Mouse (Mus musculus): ENCODE data around the gene Rnf216.
"Not testable (repeated sequence)": the region's sequence is repeated elsewhere in the genome, so short reads cannot be mapped to it uniquely, and the experiment has no call there.

The Rnf216 gene

DNA sequence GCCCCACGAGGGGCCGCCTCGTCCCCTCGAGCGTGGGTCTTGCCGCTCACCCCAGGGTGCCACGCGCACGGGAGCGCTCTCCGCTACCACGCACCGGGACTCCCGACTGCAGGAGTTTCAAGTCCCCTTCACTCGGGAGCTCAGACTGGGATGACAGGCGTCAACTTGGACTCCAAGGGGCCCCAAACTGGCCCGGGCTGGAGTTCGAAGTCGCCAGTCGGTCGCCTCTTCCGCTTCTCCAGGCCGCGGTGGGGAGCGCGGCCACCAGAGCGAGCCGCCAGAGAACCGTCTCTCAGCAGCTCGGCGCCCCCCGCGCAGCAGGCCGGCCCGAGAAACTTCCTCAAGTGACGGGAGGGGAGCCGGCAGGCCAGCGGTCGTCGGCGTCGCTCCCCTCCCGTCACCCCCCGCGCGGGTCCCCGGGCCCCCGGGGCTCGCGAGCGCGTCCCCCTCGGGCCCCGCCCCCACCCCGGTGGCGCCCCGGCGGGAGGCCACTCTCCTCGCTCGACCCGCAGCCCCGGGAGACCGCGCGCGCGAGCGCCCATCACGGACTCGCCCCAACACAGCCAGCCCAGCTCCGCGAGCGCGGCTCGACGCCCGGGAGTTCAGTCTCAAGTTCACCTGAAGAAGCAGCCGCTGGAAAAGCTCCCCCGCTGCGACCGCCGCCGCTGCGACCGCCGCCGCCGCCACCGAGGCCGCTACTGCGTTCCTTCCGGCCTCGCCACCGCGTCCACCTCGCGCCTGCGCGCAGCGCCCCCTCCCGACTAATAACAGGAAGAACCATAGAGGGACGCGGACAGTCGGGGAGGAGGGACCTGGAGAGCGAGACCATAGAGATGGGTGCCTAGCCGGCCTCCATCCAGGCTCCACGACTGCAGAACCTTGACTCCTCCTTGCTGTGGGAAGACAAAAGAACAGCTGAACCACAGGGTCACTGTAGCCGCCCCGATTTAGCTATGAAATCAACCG lies at the start of gene Rnf216:
Gene Rnf216, minus strand, starts transcription at position 714 of the 966 bp plus-strand sequence.
- peak; percentile 94 to 95 for DNase-seq

DNA sequence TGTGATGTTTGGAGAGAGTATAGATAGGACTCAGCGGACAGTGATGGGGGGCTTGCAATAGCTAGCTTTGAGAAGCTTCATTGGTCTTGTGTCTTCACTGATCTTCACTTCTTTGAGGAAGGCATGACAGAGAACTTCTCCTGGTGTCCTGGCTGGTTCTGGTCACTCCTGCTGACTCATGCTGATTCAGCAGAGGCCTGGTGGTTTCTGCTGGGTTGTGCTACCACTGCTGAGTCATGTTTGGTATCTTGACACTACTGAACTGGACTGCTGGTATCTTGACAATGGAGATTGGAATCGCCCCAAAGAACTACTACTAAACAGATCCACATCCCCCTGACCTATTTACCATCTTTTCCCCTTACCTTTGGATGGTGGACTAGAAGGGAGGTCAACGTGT lies 42.7 kb upstream of the Rnf216 start:
- no peak for DNase-seq

DNA sequence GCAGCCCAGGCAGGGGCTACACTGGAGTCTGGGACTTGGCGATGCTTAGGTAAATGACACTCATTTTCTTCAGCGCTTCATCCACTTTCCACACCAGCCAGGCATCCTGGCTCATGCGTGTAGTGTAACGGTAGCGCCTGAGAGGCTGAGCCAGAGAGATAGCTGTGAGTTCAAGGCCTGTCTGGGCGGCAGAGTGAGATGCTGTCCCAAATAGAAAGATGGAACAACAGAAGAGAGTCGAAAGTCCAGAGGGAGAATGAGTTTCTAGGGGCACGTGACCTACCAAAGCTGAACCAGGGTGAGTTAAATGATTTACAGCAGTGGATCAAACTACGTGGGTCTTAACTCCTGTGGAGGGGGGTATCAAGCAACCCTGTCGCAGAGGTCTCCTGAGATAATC lies 41.0 kb upstream of the Rnf216 start:
- DNase-seq = no peak

DNA sequence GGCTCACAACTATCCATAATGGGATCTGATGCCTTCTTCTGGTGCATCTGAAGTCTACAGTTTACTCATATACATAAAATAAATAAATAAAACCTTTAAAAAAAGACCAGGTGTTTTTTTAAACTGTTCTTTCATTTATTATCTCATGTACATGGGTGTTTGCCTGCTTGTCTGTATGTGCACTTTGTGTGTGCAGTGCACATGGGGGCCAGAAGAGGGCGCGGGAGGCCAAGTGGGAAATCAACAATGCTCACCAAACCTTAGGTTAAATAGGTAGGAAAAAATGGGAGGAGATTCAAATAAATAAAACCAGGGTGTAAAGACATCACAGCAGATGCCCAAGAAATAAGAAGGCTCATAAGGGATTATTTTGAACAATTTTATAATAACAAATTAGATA lies 37.2 kb upstream of the Rnf216 start:
- DNase-seq = no peak

DNA sequence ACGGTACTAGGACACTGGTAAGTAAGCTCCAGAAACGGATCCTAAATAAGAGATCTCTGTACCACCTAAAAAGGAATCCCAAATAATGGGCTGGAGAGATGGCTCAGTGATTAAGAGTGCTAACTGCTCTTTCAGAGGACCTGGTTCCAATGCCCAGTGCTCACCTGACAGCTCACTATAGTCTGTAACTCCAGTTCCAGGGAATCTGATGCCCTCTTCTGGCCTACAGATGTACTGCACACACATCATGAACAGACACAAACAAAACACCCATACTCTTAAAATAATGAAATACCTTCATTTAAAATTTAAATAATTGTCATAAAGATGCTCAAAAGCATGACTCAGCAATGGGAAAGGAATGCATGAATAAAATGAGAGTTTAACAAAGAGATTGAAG lies 36.7 kb upstream of the Rnf216 start:
- no peak for DNase-seq

DNA sequence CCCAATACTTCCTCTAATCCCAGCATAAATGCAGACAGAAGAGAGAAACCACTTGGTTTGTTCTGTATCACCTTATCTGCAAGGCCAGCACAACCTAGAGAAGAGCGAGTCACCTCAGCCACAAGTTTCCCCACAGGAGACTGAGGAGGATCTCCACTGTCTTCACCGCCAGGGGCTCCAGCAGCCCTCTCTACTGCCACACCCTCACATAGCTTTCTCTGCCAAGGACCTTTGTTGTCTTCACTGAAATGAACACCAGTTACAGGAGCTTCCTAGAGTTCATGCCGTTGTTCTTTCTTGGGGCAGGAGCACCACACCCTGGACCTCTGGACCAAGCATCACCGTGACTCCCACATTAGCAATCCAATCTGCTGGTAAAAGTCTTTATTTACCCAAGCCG lies 35.9 kb upstream of the Rnf216 start:
- no peak for DNase-seq

DNA sequence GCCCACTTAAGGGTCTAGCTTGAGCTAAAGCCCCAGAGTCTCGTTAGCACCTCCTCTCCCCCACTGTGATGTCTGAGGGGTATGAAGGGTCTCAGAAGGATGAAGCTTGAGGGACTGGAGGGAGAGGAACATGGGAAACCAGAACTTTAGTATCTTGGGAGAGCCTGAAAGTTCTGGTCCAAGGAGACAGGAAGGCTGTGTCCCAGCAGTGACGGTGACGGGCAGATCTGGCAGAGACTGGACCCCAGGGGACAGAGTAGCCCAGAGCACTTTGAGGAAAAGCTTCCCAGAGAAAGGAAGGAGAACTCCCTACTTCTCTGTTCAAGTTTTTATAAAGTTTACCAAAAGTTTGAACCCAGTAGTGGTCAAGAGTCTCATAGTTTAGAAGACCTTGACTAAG lies 34.7 kb upstream of the Rnf216 start, which contains the start of gene Olfr718-ps1:
Gene Olfr718-ps1, minus strand, starts transcription at position 101 of the 400 bp plus-strand sequence.
- DNase-seq = no peak

DNA sequence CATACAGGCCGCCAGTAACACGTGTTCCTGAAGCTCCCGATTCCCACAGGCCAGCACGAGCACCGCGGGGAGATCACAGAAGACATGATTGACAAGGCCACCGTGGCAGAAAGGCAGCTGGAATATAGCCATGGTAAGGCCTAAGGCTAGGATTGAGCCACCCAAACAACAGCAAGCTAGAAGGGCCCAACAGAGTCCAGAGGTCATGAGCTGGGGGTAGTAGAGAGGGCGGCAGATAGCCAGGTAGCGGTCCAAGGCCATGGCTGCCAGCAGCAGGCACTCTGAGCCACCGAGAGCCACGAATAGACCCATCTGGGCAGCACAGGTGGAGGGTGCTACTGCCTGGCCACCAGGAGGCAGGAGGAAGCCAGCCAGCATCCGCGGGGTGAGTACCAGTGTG lies 24.8 kb upstream of the Rnf216 start:
- no peak for DNase-seq

DNA sequence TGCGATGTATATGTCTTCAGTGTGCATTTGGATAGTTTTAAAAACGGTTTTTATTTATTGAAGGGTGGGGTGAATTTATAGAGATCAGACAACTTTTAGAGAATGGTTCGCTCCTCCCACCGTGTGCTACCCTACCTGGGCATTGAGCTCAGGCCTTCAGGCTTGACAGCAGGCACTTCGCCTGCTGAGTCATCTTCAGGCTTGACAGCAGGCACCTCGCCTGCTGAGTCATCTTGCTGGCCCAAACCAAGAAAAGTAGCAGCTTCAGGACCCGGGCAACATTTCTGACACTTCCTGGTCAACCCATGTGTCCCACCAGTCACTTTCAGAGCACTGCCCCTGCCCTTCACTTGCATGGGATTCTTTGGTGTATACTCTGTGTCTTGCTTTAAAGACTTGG lies 22.2 kb upstream of the Rnf216 start:
- DNase-seq = no peak

DNA sequence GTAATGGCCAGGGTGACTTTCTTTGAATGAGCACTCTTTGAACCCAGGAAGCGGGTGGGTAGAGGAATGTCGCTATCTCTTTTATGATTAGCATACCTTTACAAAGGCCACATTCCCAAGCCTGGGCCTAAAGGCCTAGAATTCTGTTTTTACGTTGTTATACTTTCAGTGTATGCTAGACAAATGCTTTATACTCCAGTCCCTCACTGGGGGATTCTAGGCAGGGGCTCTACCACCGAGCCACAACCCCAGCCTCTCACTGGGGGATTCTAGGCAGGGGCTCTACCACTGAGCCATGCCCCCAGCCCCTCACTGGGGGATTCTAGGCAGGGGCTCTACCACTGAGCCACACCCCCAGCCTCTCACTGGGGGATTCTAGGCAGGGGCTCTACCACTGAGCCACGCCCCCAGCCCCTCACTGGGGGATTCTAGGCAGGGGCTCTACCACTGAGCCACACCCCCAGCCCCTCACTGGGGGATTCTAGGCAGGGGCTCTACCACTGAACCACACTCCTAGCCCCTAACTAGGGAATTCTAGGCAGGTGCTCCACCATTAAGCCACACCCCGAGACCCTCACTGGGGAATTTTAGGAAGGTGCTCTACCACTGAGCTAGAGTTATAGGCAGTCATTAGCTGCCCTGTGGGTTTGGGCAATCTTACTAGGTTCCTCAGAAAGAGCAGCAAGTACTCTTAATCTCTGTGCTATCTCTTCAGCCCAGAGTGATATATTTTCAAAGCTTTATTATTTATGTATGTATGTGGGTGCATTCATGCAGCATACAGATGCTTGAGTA lies 21.6 kb upstream of the Rnf216 start:
- DNase-seq = not testable (repeated sequence)

DNA sequence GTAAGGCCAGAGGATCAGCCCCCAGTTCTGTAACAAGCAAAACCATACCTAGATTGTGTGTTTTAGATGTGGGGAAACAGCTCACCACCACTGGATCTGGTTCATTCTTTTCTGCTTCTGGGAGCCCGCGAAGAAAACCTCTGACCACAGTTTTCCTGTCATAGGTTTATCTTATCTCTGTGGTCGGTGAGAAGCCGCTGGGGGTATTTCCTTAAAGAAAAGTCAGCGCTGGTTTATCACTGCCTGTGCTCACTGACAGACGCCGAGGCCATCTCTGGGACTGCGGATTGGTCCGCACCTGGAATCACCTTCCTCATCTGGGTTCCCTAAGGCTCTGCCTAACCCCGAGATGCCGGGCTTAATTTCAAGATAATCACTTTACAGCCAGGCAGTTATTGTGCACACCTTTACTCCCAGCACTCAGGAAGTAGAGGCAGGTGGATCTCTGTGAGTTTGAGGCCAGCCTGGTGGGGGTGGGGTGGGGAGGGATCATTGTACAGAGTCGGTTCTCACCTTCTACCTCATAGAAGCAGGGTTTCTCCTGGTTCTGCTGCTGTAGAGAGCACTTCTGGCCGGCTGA lies 20.2 kb upstream of the Rnf216 start:
- no peak for DNase-seq

DNA sequence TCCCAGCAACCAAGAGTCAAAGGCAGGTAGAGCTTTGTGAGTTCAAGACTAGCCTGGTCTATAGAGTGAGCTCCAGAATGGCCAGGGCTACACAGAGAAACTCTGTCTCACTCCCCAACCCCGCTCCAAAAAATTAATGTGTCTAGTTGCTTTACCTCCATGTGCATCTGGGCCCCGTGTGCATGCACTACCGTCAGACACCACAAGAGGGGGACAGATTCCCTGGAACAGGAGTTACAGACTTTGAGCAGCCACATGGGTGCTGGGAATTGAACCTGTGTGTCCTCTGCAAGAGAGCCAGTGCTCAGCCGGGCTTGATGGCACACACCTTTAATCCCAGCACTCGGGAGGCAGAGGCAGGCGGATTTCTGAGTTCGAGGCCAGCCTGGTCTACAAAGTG lies 17.5 kb upstream of the Rnf216 start:
- peak in 1 of 2 experiments; percentile 27 for DNase-seq

DNA sequence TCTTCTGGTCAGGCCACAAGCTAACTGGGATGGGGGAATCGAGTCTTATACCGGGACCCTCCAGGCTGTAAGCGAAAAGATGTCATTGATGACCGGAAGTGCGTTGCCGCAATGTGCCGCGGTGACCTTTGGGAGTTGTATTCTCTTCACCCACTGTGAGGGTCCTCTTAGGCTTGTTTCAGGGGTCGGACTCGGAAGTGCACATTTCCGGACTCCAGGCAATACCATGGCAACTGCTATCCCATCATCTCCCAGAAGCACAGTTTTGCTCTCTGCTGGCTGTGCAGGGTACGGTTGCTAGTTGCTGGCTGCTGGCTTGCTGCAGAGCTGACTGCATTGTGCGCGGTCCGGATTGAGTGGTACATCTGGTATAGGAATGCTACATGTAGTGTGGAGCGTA lies 16.3 kb upstream of the Rnf216 start:
- DNase-seq = no peak

DNA sequence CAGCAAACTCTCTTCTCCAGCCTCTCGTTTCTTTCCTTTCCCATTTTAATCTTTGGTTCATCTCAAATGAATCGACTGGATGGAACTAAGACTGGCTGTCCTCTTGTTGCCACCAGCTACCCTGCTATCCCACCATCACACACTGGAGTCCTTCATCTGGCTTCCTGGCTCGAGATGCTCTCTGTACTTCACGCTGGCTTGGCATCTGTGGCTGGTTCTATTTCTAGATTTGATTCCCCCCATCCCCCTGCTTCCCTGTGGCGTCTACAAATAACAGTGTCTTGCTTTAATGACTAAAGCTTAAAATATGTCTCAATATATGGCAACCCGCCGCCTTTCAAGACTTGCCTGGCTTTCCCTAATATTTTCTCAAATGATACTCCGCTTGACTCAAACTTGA lies 15.0 kb upstream of the Rnf216 start:
- peak; percentile 71 to 85 for DNase-seq

DNA sequence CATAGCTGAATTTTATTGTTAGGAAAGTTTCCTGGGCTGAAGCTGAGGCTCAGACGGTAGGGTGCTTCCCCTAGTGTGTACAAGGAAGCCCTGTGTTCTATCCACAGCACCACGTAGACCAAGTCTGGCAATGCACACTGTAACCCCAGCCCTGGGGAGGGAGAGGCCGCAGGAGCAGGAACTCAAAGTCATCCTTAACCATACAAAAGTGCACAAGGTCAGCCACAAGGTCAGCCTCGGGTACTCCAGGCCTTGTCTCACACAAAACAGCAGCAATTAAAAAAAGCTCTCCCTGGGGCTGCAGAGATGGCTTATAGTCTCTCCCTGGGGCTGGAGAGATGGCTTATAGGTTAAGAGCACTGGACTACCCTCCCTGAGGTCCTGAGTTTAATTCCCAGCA lies 14.1 kb upstream of the Rnf216 start:
- DNase-seq = no peak

DNA sequence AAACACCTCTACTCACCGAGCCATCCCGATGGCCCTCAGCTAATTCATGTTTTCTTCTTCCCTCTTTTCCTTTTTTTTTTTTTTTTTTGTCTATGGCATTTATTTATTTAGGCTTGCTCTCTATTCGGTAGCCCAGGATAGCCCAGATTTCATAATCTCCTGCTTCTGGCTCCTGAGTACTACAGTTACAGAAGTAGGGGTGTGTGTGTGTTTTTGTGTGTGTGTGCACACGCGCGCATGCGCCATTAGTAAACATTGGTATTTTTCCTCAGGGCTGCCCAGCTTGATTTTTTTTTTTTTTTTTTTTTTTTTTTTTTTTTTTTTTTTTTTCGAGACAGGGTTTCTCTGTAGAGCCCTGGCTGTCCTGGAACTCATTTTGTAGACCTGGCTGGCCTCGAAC lies 13.3 kb upstream of the Rnf216 start:
- DNase-seq = no peak

DNA sequence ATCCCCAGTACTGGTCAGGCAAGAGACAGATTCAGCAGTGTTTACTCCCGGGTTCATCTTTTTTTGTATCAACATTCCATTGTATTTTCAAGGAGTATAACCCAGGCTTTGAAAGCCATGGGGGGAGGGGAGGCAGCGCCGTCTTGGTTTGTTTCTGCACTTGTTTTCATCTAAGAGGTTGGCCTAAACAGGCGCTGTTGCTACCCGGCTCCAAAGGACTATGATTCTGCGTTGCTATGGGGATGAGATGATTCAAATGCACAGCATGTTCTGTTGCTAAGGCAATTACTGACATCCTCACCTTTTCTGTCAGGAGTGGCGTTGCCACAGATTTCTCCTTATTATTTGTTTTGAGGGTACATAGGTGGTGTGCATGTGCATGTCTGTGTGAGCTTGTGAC lies 12.8 kb upstream of the Rnf216 start:
- no peak for DNase-seq

DNA sequence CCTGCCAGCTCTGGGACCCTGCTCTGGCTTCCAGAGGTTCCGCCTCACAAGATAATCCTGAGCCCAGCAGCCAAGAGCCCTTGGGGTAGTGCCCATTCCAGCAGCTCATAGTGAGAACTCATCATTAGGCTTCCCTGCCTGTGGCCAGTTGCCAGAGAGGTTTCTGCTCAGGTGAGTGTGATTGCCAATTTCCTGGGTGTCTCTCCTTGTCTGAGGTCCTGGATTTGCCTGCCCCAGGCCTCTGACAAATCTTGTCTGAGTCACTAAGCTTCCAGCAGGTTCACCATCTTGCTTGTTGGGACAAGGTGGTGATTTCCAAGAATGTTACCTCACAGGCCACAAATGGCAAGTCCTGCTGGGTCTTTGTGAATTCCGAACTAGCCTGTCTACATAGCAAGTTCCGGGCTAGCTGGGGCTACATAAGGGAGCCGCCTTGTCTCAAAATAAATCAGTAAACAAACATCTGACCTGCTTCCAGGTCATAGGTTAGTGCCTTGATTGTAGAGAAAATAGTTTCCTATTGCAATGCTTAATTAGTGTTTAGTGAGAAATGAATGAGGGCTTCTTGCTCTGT lies 12.1 kb upstream of the Rnf216 start:
- peak; percentile 25 to 53 for DNase-seq

DNA sequence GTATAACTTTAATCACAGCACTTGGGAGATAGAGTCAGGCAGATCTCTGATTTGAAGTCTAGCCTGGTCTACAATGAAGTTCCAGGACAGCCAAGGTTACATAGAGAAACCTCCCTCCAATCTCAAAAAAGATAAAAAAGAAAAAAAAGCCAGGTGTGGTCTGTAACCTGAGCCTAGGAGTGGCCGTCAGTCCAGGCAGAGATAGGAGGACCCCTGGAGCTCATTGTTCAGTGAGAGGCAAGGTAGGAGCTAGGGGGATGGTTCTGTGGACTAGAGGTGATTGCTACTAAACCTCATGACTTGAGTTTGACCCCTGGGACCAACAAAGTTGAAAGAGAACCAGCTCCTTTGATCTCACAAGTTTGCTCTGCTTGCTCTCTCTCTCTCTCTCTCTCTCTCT lies 9.9 kb upstream of the Rnf216 start:
- no peak for DNase-seq

DNA sequence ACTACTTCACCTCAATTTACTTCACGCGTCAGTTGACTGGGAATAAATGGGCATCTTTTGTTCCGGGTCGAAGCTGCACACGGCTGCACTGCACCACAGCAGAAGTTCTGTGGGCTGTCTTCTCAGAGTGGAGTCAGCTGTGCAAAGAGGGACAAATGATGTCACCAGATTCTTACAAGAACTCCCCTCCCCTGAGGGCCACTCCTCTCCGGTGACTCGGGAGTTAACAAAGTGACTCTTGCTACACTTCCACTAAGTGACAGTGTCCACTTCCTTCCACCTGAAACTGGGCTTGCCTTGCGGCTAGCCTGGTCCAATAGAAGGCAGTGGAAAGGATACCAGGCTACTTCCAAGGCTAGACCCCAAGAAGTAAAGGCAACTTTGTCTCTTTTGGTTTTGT lies 9.3 kb upstream of the Rnf216 start:
- DNase-seq = no peak

DNA sequence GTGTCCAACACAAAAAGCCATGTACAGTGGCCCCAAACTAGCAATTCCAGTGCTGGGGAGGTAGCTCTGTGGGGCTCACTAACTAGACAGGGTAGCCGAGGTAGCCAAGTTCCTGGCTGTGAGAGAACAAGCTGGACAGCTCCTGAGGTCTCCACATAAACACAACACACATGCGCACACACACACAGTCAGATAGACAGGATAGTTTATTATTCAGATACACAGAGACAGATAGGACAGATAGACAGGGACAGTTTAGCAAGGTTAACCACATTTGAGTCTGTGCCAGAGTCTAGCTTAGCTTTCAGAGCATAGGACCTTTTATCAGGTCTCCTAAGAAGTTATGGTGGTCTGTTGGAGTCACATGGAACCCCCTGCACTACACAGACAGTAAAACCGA lies 6.0 kb downstream of the Rnf216 start:
- DNase-seq = no peak

DNA sequence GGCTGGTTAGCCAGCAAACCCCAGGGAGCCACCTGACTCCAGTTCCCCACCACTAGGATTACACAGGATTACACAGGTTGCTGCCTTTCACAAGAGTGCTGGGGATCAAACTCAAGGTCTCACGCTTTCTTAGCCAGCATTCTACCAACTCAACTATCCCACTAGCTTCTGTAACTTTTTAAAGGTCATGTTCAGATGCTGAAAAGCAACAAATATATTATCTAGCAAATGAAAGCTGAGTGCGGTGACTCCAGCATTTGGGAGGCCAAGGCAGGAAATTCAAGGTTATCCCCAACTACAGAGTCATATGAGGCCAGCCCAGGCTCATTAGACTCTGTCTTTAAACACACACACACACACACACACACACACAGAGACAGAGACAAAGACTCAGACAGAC lies 9.6 kb downstream of the Rnf216 start:
- no peak for DNase-seq

DNA sequence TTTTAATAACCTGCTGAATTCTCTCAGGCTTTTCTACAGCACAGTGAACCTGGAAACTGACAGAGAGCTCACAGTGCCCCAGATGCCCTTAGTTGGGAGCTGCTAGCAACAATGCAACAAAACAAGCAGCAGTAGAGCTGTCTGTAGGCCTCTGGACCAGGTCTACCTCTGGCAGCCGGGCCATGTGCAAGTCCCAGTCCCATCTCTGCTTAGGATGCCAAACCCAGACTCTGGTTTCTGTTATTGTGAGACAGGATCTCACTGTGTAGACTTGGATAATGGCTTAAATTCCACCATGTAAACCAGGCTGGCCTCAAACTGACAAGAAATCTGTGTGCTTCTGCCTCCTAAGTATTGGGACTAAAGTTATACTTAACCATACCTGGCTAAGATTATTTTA lies 11.2 kb downstream of the Rnf216 start:
- no peak for DNase-seq

All from cerebellum, postnatal 25 days (tissue).